Mouse (Mus musculus): ENCODE measurements around the gene L3mbtl4.

DNA sequence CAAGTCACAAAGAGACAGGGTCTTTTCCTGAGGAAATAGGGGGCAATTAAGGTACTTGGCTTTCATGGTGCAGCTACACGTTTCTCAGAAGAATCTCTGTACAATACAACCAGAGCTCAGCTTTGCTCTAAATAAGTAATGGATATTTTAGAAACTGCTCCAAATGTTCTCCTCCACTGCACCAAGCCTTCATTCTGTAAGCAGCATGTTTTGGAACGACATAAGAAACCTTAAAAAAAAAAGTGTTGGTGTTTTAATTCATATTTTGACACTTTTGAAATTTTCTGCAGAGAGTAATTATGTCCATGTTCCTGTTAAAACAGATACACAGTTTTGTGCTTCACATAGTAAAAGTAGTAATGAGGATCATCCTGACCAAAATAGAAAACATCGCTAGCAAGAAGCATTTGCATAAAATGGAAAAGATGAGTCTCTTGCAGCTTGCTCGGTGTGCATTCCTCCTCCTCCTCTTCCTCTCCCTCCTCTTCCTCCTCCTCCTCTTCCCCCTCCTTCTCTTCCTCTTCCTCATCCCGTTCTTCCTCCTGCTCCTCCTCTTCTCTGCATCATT lies 369.0 kb downstream of the L3mbtl4 start:
- no peak for TF ChIP-seq EP300 (IDR thresholded peaks at IDR 0.05)
- no peak for TF ChIP-seq CTCF (IDR thresholded peaks at IDR 0.05)

Data from lung, postnatal 0 days (tissue).